Mouse (Mus musculus) stomach, postnatal 0 days (tissue): ENCODE measurements at regions not wholly inside any gene's neighbourhood (a gene's known extent, or its start where the extent isn't known, plus 50 kb on each side); places are given as distances from the start of the nearest gene placed in this dataset.

Experiments
- CTCF ChIP-seq: IDR thresholded peaks from 2 replicates; pipeline ENCODE4 v1.5.1; 2016; ENCODE audit warnings: antibody characterized with exemption, low read depth, mild to moderate bottlenecking, moderate library complexity
- EP300 ChIP-seq: optimal IDR thresholded peaks from 2 replicates; pipeline ENCODE3; 2016; ENCODE audit warnings: antibody characterized with exemption

- no peak for TF ChIP-seq CTCF
- TF ChIP-seq EP300, result no peak
These were observed 793.1 kb upstream of the Frg1 start for GRCm38 (mm10) chr8:42209989-42210388.
